8 mouse cellular contexts compared by ENCODE assay signal in genomic region chr6:107556996-107557395, GRCm38 (mm10). TPM values are rescaled to one million over a fixed set of nuclear protein-coding genes. Genes with fewer than 3 reads are reported as not detected.
DNase-seq lines count a peak whose midpoint lies in the region; ATAC-seq and TF ChIP-seq lines count a peak whose summit lies in the region.
"Had no signal": no experiment of that assay in that cellular context is flagged by ENCODE, and none has a peak within 500 bp of the region (broad histone marks: within the 10 kb centered on the region; RNA-seq: fewer than 3 reads in every experiment).

No protein-coding gene starts in this region.

- WGBS in midbrain, embryonic 11.5 days, result 58% methylated on average over 3 of the region's 3 CpGs
- 76% methylated on average over 3 of the region's 3 CpGs for WGBS in midbrain, embryonic 10.5 days
- WGBS in hindbrain, postnatal 0 days, result 27% methylated on average over 3 of the region's 3 CpGs
- WGBS in heart, embryonic 11.5 days (ENCODE audit: insufficient replicate concordance), result 67% methylated on average over 3 of the region's 3 CpGs
- WGBS in heart, embryonic 12.5 days, result 62% methylated on average over 3 of the region's 3 CpGs

- DNase-seq in midbrain, embryonic 11.5 days (ENCODE audit: low spot score, missing footprints), result no peak
- DNase-seq in midbrain, embryonic 10.5 days (ENCODE audit: low spot score), result no peak
- DNase-seq in cerebellum, adult 9-11 months, result peak; percentile 85
- DNase-seq in hindbrain, postnatal 0 days (ENCODE audit: low spot score), result peak; percentile 77
- peak; percentile 13 for DNase-seq in right cerebral cortex, postnatal 25 days

- no peak overlapping the region for H3K4me2 ChIP-seq in midbrain, embryonic 11.5 days
- no peak overlapping the region for H3K4me2 ChIP-seq in hindbrain, postnatal 0 days (ENCODE audit: low read depth, low read length)
- no peak overlapping the region for H3K4me2 ChIP-seq in heart, embryonic 11.5 days
- no peak overlapping the region for H3K4me2 ChIP-seq in heart, embryonic 12.5 days
- H3K4me2 ChIP-seq: lung, embryonic 15.5 days had no signal

- H3K4me1 ChIP-seq in midbrain, embryonic 11.5 days (ENCODE audit: control insufficient read depth, insufficient read depth, low read length), result no peaks in the 10 kb centered on the region
- peaks cover 7% of the 10 kb centered on the region for H3K4me1 ChIP-seq in midbrain, embryonic 10.5 days
- H3K4me1 ChIP-seq in hindbrain, postnatal 0 days (ENCODE audit: insufficient read depth, low read length), result 0 out of 2 replicates have a peak, but pooled peaks cover 5% of the 10 kb centered on the region
- H3K4me1 ChIP-seq in heart, embryonic 11.5 days (ENCODE audit: control insufficient read depth, insufficient read depth, low read length), result no peaks in the 10 kb centered on the region
- H3K4me1 ChIP-seq in heart, embryonic 12.5 days (replicated peaks), result no peaks in the 10 kb centered on the region
- H3K4me1 ChIP-seq: lung, embryonic 15.5 days had no signal

- no peaks in the 10 kb centered on the region for H3K9me3 ChIP-seq in midbrain, embryonic 11.5 days (ENCODE audit: control insufficient read depth, low read length)
- H3K9me3 ChIP-seq in midbrain, embryonic 10.5 days (replicated peaks), result no peaks in the 10 kb centered on the region
- H3K9me3 ChIP-seq in hindbrain, postnatal 0 days (ENCODE audit: low read length), result no peaks in the 10 kb centered on the region
- H3K9me3 ChIP-seq in heart, embryonic 11.5 days (replicated peaks; ENCODE audit: control insufficient read depth, low read length), result no peaks in the 10 kb centered on the region
- H3K9me3 ChIP-seq in heart, embryonic 12.5 days (replicated peaks), result no peaks in the 10 kb centered on the region
- H3K9me3 ChIP-seq: lung, embryonic 15.5 days had no signal

- no peak for TF ChIP-seq CTCF in hindbrain, postnatal 0 days (IDR thresholded peaks at IDR 0.05; ENCODE audit: low read depth)

- no peak overlapping the region for H3K4me3 ChIP-seq in midbrain, embryonic 11.5 days (ENCODE audit: low read depth, low read length)
- no peak overlapping the region for H3K4me3 ChIP-seq in midbrain, embryonic 10.5 days
- H3K4me3 ChIP-seq in hindbrain, postnatal 0 days (ENCODE audit: low read length), result no peak overlapping the region
- H3K4me3 ChIP-seq in heart, embryonic 11.5 days (ENCODE audit: low read depth, low read length), result no peak overlapping the region
- H3K4me3 ChIP-seq in heart, embryonic 12.5 days, result no peak overlapping the region
- H3K4me3 ChIP-seq: lung, embryonic 15.5 days had no signal

- peak; percentile 62; the same call in 1 of the 2 replicates for ATAC-seq in midbrain, embryonic 11.5 days (ENCODE audit: low FRiP score)
- peak; percentile 91 for ATAC-seq in hindbrain, postnatal 0 days
- ATAC-seq in heart, embryonic 11.5 days (replicated peaks; ENCODE audit: insufficient number of reproducible peaks, low FRiP score, low TSS enrichment), result no peak
- no peak for ATAC-seq in heart, embryonic 12.5 days (ENCODE audit: insufficient number of reproducible peaks, low FRiP score)

- H3K27ac ChIP-seq in midbrain, embryonic 11.5 days (ENCODE audit: low read depth, low read length), result no peak overlapping the region
- H3K27ac ChIP-seq in midbrain, embryonic 10.5 days (replicated peaks), result no peak overlapping the region
- peak overlapping the region; percentile 49; the same call in 1 of the 2 replicates for H3K27ac ChIP-seq in hindbrain, postnatal 0 days
- no peak overlapping the region for H3K27ac ChIP-seq in heart, embryonic 11.5 days (ENCODE audit: low read depth, low read length)
- H3K27ac ChIP-seq in heart, embryonic 12.5 days (ENCODE audit: poor library complexity, severe bottlenecking), result no peak overlapping the region
- H3K27ac ChIP-seq: lung, embryonic 15.5 days had no signal

- H3K36me3 ChIP-seq in midbrain, embryonic 11.5 days (ENCODE audit: control insufficient read depth, insufficient read depth, low read length), result no peaks in the 10 kb centered on the region
- H3K36me3 ChIP-seq in midbrain, embryonic 10.5 days, result peaks cover 6% of the 10 kb centered on the region
- H3K36me3 ChIP-seq in hindbrain, postnatal 0 days (ENCODE audit: insufficient read depth, low read length), result no peaks in the 10 kb centered on the region
- H3K36me3 ChIP-seq in heart, embryonic 11.5 days (ENCODE audit: control insufficient read depth, insufficient read depth, low read length), result no peaks in the 10 kb centered on the region
- no peaks in the 10 kb centered on the region for H3K36me3 ChIP-seq in heart, embryonic 12.5 days
- H3K36me3 ChIP-seq: lung, embryonic 15.5 days had no signal

- H3K27me3 ChIP-seq in midbrain, embryonic 11.5 days (ENCODE audit: control insufficient read depth, insufficient read depth, low read length), result no peaks in the 10 kb centered on the region
- H3K27me3 ChIP-seq in midbrain, embryonic 10.5 days (ENCODE audit: low read depth, poor library complexity, severe bottlenecking), result no peaks in the 10 kb centered on the region
- no peaks in the 10 kb centered on the region for H3K27me3 ChIP-seq in hindbrain, postnatal 0 days (ENCODE audit: insufficient read depth, low read length)
- no peaks in the 10 kb centered on the region for H3K27me3 ChIP-seq in heart, embryonic 11.5 days (ENCODE audit: control insufficient read depth, insufficient read depth, low read length)
- H3K27me3 ChIP-seq in heart, embryonic 12.5 days (replicated peaks), result no peaks in the 10 kb centered on the region
- H3K27me3 ChIP-seq: lung, embryonic 15.5 days had no signal

- no peak overlapping the region for H3K9ac ChIP-seq in midbrain, embryonic 11.5 days (ENCODE audit: low read length)
- no peak overlapping the region for H3K9ac ChIP-seq in hindbrain, postnatal 0 days (replicated peaks; ENCODE audit: low read length)
- no peak overlapping the region for H3K9ac ChIP-seq in heart, embryonic 11.5 days (ENCODE audit: low read depth, low read length)
- H3K9ac ChIP-seq in heart, embryonic 12.5 days, result no peak overlapping the region
- H3K9ac ChIP-seq: lung, embryonic 15.5 days had no signal

RNA-seq across cellular contexts. Expression of gene Lrrn1, which starts 27.4 kb away (rescaled TPM):
- polyA plus RNA-seq in midbrain, embryonic 11.5 days (2014; fragmentation: Nextera tagmentation; extraction: Ambion mirVana), result 129 and 146 TPM in 2 replicates
- 73.2 and 90.6 TPM in 2 replicates for polyA plus RNA-seq in midbrain, embryonic 10.5 days (2016; fragmentation: Nextera tagmentation; extraction: Ambion mirVana)
- total RNA-seq in hindbrain, postnatal 0 days (2014; rRNA removed), result 71.2 and 73.5 TPM in 2 replicates
- 58.1 and 60.2 TPM in 2 replicates for polyA plus RNA-seq in hindbrain, postnatal 0 days (2015; fragmentation: Nextera tagmentation; extraction: Ambion mirVana)
- polyA plus RNA-seq in heart, embryonic 11.5 days (2014; fragmentation: Nextera tagmentation; extraction: Ambion mirVana), result 3.3 and 3.9 TPM in 2 replicates
- polyA plus RNA-seq in heart, embryonic 12.5 days (2016; fragmentation: Nextera tagmentation; extraction: Ambion mirVana), result 2.4 and 2.5 TPM in 2 replicates

Comparison
In these comparisons a context has a peak if more than half of its experiments do, and no peak if none do; other contexts are left out.
1. ATAC-seq: peak in midbrain, embryonic 11.5 days (single experiment) and hindbrain, postnatal 0 days (single experiment); none in heart, embryonic 11.5 days (single experiment) and heart, embryonic 12.5 days (single experiment).
2. DNase-seq: peak in cerebellum, adult 9-11 months (single experiment), hindbrain, postnatal 0 days (single experiment) and right cerebral cortex, postnatal 25 days (single experiment); none in midbrain, embryonic 11.5 days (single experiment) and midbrain, embryonic 10.5 days (single experiment).
3. RNA of gene Lrrn1, which starts 27.4 kb away (polyA plus RNA-seq): 129 to 146 TPM in midbrain, embryonic 11.5 days, 73.2 to 90.6 TPM in midbrain, embryonic 10.5 days and 58.1 to 60.2 TPM in hindbrain, postnatal 0 days; 3.3 to 3.9 TPM in heart, embryonic 11.5 days and 2.4 to 2.5 TPM in heart, embryonic 12.5 days; every median in the first group is over 10 times any median in the second.